Mouse (Mus musculus): ENCODE data around the gene Ggta1. TPM values are rescaled to one million over a fixed set of nuclear protein-coding genes. Genes with fewer than 3 reads are reported as not detected.

The Ggta1 gene
- polyA plus RNA-seq, 1 experiment, result 4.9 TPM

DNA sequence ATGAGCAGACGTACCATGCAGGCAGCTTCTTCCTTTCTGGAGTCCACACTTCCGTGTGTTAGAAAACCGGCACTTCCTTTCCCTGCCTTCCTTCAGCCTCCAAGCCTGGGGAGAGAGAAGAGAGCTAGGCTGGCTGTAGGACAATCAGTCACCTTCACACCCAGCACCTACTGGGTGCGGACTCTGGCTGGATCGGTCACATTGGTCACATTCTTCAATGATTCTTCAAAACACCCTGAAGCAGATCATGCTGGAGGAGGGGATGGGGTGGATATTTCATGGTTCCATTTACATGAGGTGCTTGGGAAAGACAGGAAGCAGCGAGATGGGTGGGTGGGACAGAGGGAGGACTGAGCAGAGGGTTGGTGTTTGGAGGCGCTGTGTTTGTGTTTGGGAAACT is 30.5 kb upstream of the Ggta1 start:
- Histone ChIP-seq H3K36me3 (ENCODE audit: control insufficient read depth, insufficient read depth) (no peaks in the 10 kb centered on the region), H3K79me2 (ENCODE audit: control insufficient read depth, insufficient read depth) (no peaks in the 10 kb centered on the region), H3K4me3 (no peak overlapping the region), H3ac (ENCODE audit: control insufficient read depth, insufficient read length) (no peak overlapping the region), H3K27me3 (ENCODE audit: control insufficient read depth, insufficient read depth, insufficient read length) (no peaks in the 10 kb centered on the region), H3K4me2 (ENCODE audit: low read depth) (no peak overlapping the region)
- no peak for TF ChIP-seq E2F4 (IDR thresholded peaks at IDR 0.05; ENCODE audit: insufficient read depth)
- no peak for TF ChIP-seq MYOG (IDR thresholded peaks at IDR 0.05; ENCODE audit: control insufficient read depth in 1 of 3, insufficient read depth in 1 of 3, insufficient read length in 2 of 3, low read depth in 2 of 3)
- no peak for TF ChIP-seq SRF (IDR thresholded peaks at IDR 0.05; ENCODE audit: control insufficient read depth, insufficient read length, low read depth)
- no peak for TF ChIP-seq REST (IDR thresholded peaks at IDR 0.05; ENCODE audit: insufficient read depth, insufficient read length)
- TF ChIP-seq MYOD1 (IDR thresholded peaks at IDR 0.05; ENCODE audit: control insufficient read depth in 1 of 3, insufficient read length in 2 of 3, low read depth in 2 of 3), result no peak
- no peak for TF ChIP-seq POLR2A (IDR thresholded peaks at IDR 0.05; ENCODE audit: insufficient read length, low read depth)

DNA sequence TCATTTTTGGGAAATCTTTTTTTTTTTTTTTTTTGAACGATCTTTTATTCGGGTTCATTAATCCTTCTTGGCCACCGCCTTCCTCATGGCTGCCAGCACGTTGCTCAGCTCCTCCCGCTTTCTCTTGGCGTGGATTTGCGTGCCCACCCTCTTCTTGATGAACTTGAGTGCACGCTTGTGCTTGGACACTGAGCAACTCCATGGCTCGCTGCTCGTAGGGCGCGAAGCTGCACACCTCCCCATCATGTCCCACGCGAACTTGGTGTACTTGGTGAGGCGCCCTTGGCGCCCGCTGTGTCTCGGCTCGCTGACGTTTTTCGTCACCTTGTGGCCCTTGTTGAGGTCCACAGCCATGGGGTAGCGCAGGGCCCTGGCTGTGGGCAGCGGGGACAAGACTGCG is 28.1 kb upstream of the Ggta1 start:
- Histone ChIP-seq H3K4me2 (ENCODE audit: low read depth) (no peak overlapping the region), H3K36me3 (ENCODE audit: control insufficient read depth, insufficient read depth) (no peaks in the 10 kb centered on the region), H3ac (ENCODE audit: control insufficient read depth, insufficient read length) (no peak overlapping the region), H3K27me3 (ENCODE audit: control insufficient read depth, insufficient read depth, insufficient read length) (no peaks in the 10 kb centered on the region), H3K4me3 (no peak overlapping the region), H3K79me2 (ENCODE audit: control insufficient read depth, insufficient read depth) (no peaks in the 10 kb centered on the region)
- TF ChIP-seq TCF3 (IDR thresholded peaks at IDR 0.05; ENCODE audit: insufficient read length, low read depth) (no peak), MYOD1 (IDR thresholded peaks at IDR 0.05; ENCODE audit: control insufficient read depth in 1 of 3, insufficient read length in 2 of 3, low read depth in 2 of 3) (no peak), TCF12 (IDR thresholded peaks at IDR 0.05; ENCODE audit: insufficient read depth, poor library complexity, severe bottlenecking) (no peak), E2F4 (IDR thresholded peaks at IDR 0.05; ENCODE audit: insufficient read depth) (no peak), MYOG (IDR thresholded peaks at IDR 0.05; ENCODE audit: control insufficient read depth in 1 of 3, insufficient read depth in 1 of 3, insufficient read length in 2 of 3, low read depth in 2 of 3) (no peak), MAX (IDR thresholded peaks at IDR 0.05; ENCODE audit: low read depth) (no peak), USF1 (IDR thresholded peaks at IDR 0.05; ENCODE audit: low read depth) (no peak)

- Histone ChIP-seq H3K79me2 (ENCODE audit: control insufficient read depth, insufficient read depth) (no peaks in the 10 kb centered on the region), H3K36me3 (ENCODE audit: control insufficient read depth, insufficient read depth) (no peaks in the 10 kb centered on the region), H3ac (ENCODE audit: control insufficient read depth, insufficient read length) (no peak overlapping the region), H3K4me3 (no peak overlapping the region), H3K27me3 (ENCODE audit: control insufficient read depth, insufficient read depth, insufficient read length) (no peaks in the 10 kb centered on the region), H3K4me2 (ENCODE audit: low read depth) (no peak overlapping the region)
- TF ChIP-seq MYOG (IDR thresholded peaks at IDR 0.05; ENCODE audit: control insufficient read depth in 1 of 3, insufficient read depth in 1 of 3, insufficient read length in 2 of 3, low read depth in 2 of 3), result peak in 1 of 3 experiments; percentile 80
- no peak for TF ChIP-seq TCF3 (IDR thresholded peaks at IDR 0.05; ENCODE audit: insufficient read length, low read depth)
- TF ChIP-seq MYOD1 (IDR thresholded peaks at IDR 0.05; ENCODE audit: control insufficient read depth in 1 of 3, insufficient read length in 2 of 3, low read depth in 2 of 3), result peak in 1 of 3 experiments; percentile 81
These were observed 27.6 kb upstream of the Ggta1 start for GRCm38 (mm10) chr2:35490458-35491111.

DNA sequence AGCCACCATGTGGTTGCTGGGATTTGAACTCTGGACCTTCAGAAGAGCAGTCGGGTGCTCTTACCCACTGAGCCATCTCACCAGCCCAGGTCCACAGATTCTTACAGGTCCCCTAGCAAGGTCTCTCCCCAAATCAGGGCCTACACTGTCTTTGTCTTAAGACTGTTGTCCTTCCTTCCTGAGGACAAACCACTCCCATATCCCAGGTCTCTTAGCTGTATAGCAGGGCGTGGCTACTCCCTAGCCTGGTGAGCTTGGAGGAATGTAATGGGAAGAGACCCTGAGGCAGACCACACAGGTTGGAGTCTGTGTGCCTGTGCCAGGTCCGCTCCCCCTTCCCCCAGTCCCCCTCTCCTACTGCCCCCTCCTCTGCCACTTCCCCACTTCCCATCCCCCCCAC is 24.7 kb upstream of the Ggta1 start:
- H3K36me3 ChIP-seq (ENCODE audit: control insufficient read depth, insufficient read depth), result no peaks in the 10 kb centered on the region
- TF ChIP-seq CEBPB (IDR thresholded peaks at IDR 0.05; ENCODE audit: insufficient read depth, poor library complexity, severe bottlenecking) (no peak), MAX (IDR thresholded peaks at IDR 0.05; ENCODE audit: low read depth) (no peak), POLR2A (IDR thresholded peaks at IDR 0.05; ENCODE audit: insufficient read length, low read depth) (no peak), E2F4 (IDR thresholded peaks at IDR 0.05; ENCODE audit: insufficient read depth) (no peak), MYOG (IDR thresholded peaks at IDR 0.05; ENCODE audit: control insufficient read depth in 1 of 3, insufficient read depth in 1 of 3, insufficient read length in 2 of 3, low read depth in 2 of 3) (no peak), REST (IDR thresholded peaks at IDR 0.05; ENCODE audit: insufficient read depth, insufficient read length) (no peak), USF1 (IDR thresholded peaks at IDR 0.05; ENCODE audit: low read depth) (no peak), TCF3 (IDR thresholded peaks at IDR 0.05; ENCODE audit: insufficient read length, low read depth) (no peak), SRF (IDR thresholded peaks at IDR 0.05; ENCODE audit: control insufficient read depth, insufficient read length, low read depth) (no peak), TCF12 (IDR thresholded peaks at IDR 0.05; ENCODE audit: insufficient read depth, poor library complexity, severe bottlenecking) (no peak), POLR2AphosphoS2 (IDR thresholded peaks at IDR 0.05; ENCODE audit: insufficient read length, low read depth) (no peak), MYOD1 (IDR thresholded peaks at IDR 0.05; ENCODE audit: control insufficient read depth in 1 of 3, insufficient read length in 2 of 3, low read depth in 2 of 3) (no peak)
- no peak overlapping the region for H3K4me3 ChIP-seq
- no peak overlapping the region for H3K4me2 ChIP-seq (ENCODE audit: low read depth)
- H3K79me2 ChIP-seq (ENCODE audit: control insufficient read depth, insufficient read depth), result no peaks in the 10 kb centered on the region
- H3ac ChIP-seq (ENCODE audit: control insufficient read depth, insufficient read length), result no peak overlapping the region
- H3K27me3 ChIP-seq (ENCODE audit: control insufficient read depth, insufficient read depth, insufficient read length), result no peaks in the 10 kb centered on the region

GRCm38 (mm10) chr2:35486981-35487655 is 24.1 kb upstream of the Ggta1 start:
- Histone ChIP-seq H3K79me2 (ENCODE audit: control insufficient read depth, insufficient read depth) (no peaks in the 10 kb centered on the region), H3ac (ENCODE audit: control insufficient read depth, insufficient read length) (no peak overlapping the region), H3K36me3 (ENCODE audit: control insufficient read depth, insufficient read depth) (no peaks in the 10 kb centered on the region), H3K4me2 (ENCODE audit: low read depth) (no peak overlapping the region), H3K4me3 (no peak overlapping the region), H3K27me3 (ENCODE audit: control insufficient read depth, insufficient read depth, insufficient read length) (no peaks in the 10 kb centered on the region)
- no peak for TF ChIP-seq CEBPB (IDR thresholded peaks at IDR 0.05; ENCODE audit: insufficient read depth, poor library complexity, severe bottlenecking)
- TF ChIP-seq SRF (IDR thresholded peaks at IDR 0.05; ENCODE audit: control insufficient read depth, insufficient read length, low read depth), result peak; percentile 65
- no peak for TF ChIP-seq POLR2AphosphoS2 (IDR thresholded peaks at IDR 0.05; ENCODE audit: insufficient read length, low read depth)
- no peak for TF ChIP-seq MYOD1 (IDR thresholded peaks at IDR 0.05; ENCODE audit: control insufficient read depth in 1 of 3, insufficient read length in 2 of 3, low read depth in 2 of 3)

Data from myocyte (in vitro differentiated cells).